Comparison of ENCODE assay signal across 19 mouse cellular contexts in genomic region chr5:88616988-88617387, GRCm38 (mm10).
"Had no signal": no experiment of that assay in that cellular context is flagged by ENCODE, and none has a peak within 500 bp of the region (broad histone marks: within the 10 kb centered on the region; RNA-seq: fewer than 3 reads in every experiment).

No protein-coding gene starts in this region.

- H3K27ac ChIP-seq: liver, embryonic 12.5 days; liver, embryonic 14.5 days; midbrain, embryonic 10.5 days; midbrain, embryonic 12.5 days; neural tube, embryonic 13.5 days; neural tube, embryonic 15.5 days had no signal

- H3K9me3 ChIP-seq: liver, embryonic 12.5 days; midbrain, embryonic 10.5 days; midbrain, embryonic 12.5 days; neural tube, embryonic 13.5 days; neural tube, embryonic 15.5 days had no signal

- H3K4me3 ChIP-seq: liver, embryonic 12.5 days; midbrain, embryonic 10.5 days; midbrain, embryonic 12.5 days; myocyte; neural tube, embryonic 13.5 days; neural tube, embryonic 15.5 days had no signal

- H3K4me1 ChIP-seq: liver, embryonic 12.5 days; midbrain, embryonic 10.5 days; midbrain, embryonic 12.5 days; neural tube, embryonic 13.5 days; neural tube, embryonic 15.5 days had no signal

- ATAC-seq: liver, embryonic 12.5 days; midbrain, embryonic 16.5 days had no signal

- H3K9ac ChIP-seq: liver, embryonic 12.5 days; liver, embryonic 14.5 days; lung, embryonic 14.5 days; midbrain, embryonic 12.5 days; neural tube, embryonic 13.5 days; neural tube, embryonic 15.5 days had no signal

- DNase-seq: lung, embryonic 14.5 days; lung, postnatal 4 days; midbrain, embryonic 14.5 days; retina, postnatal 1 day; right cerebral cortex, adult 18-20 months; right cerebral cortex, postnatal 25 days; right cerebral cortex, postnatal 4 days; spleen, adult 18-20 months; thymus, adult 18-20 months; thymus, postnatal 14 days; thymus, postnatal 36 days had no signal

- H3K4me2 ChIP-seq: liver, embryonic 12.5 days; lung, embryonic 14.5 days; midbrain, embryonic 12.5 days; neural tube, embryonic 13.5 days; neural tube, embryonic 15.5 days had no signal

- H3K27me3 ChIP-seq: liver, embryonic 12.5 days; midbrain, embryonic 12.5 days; neural tube, embryonic 13.5 days; neural tube, embryonic 15.5 days had no signal
